Mouse (Mus musculus): ENCODE results near the gene Cog6. TPM values are rescaled to one million over a fixed set of nuclear protein-coding genes. Genes with fewer than 3 reads are reported as not detected.
A peak's percentile ranks its signal among the peaks of the same experiment; 100 is the strongest.

The Cog6 gene
- total RNA-seq, 2 experiments from 2014 or later = 54.5 to 56.3 TPM

DNA sequence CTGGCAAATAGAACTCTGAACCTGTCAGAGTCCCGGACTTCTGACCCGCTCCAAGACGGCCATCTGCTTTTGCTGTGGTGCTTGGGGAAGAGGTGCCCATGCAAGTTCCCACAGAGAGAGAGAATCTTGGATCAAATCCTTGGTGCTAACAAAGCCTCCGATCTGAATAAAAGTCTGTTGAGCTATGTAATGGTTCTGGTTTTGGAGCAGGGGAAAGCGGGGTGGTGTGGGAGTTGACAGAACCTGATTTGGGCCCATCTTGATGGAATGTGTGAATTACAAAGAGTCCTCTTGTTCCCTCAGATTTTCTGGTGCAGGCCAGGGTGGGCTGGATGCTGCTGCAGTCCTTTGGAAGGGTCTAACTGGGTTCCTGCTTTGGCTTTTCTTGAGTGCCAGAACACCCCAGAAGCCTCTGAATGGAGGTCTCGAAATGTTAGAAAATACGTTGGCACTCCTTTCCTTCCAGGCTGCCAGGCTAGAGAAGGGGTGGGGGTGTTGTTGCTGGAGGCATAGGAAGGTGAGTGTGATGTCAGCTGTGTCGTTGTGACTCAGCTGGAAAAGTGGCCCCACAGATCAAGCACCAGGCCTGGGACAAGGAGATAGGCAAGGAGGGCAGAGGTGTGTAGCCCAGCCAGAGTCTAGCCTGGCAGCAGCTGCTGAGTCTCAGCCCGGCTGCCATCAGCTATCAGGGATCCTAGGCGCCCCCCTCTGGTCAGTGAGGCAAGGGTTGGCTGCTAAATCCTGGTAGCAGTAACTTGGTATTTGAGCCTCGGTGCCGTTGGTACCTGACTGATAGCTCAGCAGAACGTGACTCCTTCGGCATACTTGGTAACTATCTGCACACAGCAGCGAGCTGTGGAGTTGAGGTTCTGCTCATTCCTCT, 42.1 kb downstream of the Cog6 start:
- intact Hi-C loops (cut with DNase I) = loop anchor here (1.0 to 10.0 kb wide), 4 partner anchors 68 to 721 kb away; no protein-coding TSS in a partner anchor
- DNase-seq (ENCODE audit: low spot score) = peak; percentile 55

DNA sequence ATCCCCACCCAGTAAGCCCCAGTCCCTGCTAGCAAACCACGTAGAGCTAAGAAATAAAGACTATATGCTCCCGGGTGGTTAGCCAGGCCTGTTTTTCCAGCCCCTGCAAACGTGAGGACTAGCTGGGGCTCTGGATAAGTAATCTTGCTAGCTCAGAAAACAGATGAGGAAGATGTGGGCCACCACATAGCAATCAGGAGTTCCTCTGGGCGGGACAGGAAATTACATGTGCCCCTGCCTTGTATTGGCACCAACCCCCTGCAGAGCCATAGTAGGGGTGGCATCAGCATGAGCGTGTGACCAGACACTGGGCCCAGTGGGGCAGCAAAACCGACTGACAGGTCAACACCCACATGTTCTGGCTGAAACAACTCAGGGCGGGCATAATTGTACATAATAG, 44.1 kb downstream of the Cog6 start:
- intact Hi-C loops (cut with DNase I) = loop anchor here (5.0 to 10.0 kb wide), 2 partner anchors 66 to 518 kb away; no protein-coding TSS in a partner anchor
- no peak for DNase-seq (ENCODE audit: low spot score)

DNA sequence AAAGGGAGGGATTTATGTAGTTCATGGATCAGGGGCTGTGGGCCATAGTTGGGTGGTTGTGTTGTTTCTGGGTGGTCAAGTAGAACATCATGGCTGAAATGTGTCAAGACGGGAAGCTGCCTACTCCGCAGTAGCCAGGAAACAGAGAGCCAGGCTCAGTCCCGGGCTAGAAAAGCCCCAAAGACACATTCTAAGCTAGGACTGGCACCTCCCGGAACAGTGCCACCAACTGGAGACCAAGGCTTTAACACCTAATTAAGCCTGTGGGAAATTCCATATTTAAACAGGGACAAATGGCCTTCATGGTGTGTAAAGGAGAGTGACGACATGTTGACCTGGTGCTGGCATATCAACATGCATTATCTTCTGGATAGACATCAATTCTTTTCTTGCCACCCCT, 50.0 kb downstream of the Cog6 start:
- intact Hi-C loops (cut with DNase I) = no loop called here
- no peak for DNase-seq (ENCODE audit: low spot score)

- intact Hi-C loops (cut with DNase I) = no loop called here
- no peak for DNase-seq (ENCODE audit: low spot score)
Observed at GRCm38 (mm10) chr3:52964206-52964605, 52.8 kb downstream of the Cog6 start.

- no peak for DNase-seq (ENCODE audit: low spot score)
- intact Hi-C loops (cut with DNase I) = no loop called here
Observed at GRCm38 (mm10) chr3:52963441-52963840, 53.6 kb downstream of the Cog6 start.

DNA sequence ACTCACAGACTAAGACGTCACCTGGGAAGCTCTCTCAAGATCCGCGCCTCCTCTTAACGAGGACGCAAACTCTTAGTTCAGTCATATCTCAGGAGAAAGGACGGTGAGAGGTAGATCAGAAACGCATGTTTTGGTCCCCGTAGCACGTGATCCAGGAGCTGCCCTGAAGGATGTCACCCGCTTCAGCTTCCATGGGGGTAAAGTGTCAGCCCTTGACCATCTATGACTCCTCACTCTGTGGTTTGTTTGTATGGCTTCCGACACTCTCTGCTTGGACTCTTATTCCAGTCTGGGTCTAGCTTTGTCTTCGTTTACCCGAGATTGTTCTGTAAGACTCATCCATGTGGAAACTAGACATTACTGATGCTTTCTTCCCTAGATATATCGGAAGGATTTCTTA, 54.6 kb downstream of the Cog6 start:
- DNase-seq (ENCODE audit: low spot score) = no peak
- intact Hi-C loops (cut with DNase I) = no loop called here

- intact Hi-C loops (cut with DNase I) = no loop called here
- DNase-seq (ENCODE audit: low spot score) = no peak
Observed at GRCm38 (mm10) chr3:52961661-52962060, 55.4 kb downstream of the Cog6 start.

DNA sequence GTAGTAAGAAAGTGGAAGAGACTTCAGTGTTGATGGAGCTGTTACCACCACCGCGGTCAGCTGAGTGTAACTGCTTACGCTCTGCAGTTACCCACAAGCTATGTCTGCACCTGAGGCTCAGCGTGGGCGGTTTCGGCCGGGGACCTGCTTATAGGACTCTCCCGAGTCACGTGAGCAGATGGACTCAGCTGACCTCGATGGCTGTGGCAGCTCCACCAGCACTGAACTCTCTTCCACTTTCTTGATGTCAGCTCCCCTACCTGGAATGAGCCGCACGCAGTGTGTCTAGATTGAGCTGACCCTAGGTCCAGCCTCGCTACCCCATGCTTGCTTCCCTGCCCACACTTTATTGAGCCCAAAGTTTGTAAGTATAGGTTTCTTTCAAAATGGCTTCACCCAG, 56.1 kb downstream of the Cog6 start:
- intact Hi-C loops (cut with DNase I) = no loop called here
- DNase-seq (ENCODE audit: low spot score) = no peak

DNA sequence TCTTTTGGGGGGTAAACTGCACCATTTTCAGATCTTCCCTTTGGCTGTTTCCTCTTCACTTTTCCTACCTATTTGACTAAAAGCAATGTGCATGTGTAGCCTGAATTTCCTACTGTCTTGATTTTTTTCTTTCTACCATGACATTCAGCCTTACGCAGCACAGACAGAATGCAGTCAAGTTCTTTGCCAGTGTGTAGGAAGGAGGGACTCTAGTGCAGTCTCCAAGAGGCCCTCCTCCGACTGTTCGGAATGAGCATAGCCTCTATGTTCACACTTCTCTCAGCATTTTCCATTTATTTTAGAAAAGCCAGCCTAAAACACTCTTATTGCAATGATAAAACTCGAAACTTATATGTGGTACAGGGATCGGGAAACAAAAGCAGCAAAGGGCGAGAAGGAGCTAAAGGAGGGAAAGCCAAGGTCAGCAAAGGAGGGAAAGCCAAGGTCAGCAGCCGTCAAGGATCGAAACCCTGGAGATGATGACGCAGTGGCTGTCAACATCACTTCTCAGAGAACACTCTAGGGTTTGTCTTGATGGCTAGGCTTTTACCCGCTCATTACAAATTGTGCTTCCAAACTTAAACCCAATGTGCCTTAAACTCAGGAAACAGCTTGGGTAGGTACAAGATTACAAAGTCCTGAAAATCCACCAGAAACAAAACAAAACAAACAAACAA, 58.5 kb downstream of the Cog6 start:
- DNase-seq (ENCODE audit: low spot score) = no peak
- intact Hi-C loops (cut with DNase I) = loop anchor here (5.0 kb wide), 1 partner anchor 51 kb away; no protein-coding TSS in a partner anchor

- DNase-seq (ENCODE audit: low spot score) = no peak
- intact Hi-C loops (cut with DNase I) = loop anchor here (5.0 kb wide), 1 partner anchor 51 kb away; no protein-coding TSS in a partner anchor
Observed at GRCm38 (mm10) chr3:52957861-52958260, 59.2 kb downstream of the Cog6 start.

GRCm38 (mm10) chr3:52956236-52956635, 60.8 kb downstream of the Cog6 start:
- no peak for DNase-seq (ENCODE audit: low spot score)
- intact Hi-C loops (cut with DNase I) = loop anchor here (5.0 kb wide), 1 partner anchor 49 kb away; no protein-coding TSS in a partner anchor

- intact Hi-C loops (cut with DNase I) = loop anchor here (5.0 kb wide), 1 partner anchor 48 kb away; no protein-coding TSS in a partner anchor
- DNase-seq (ENCODE audit: low spot score) = peak; percentile 15
Observed at GRCm38 (mm10) chr3:52955481-52956019, 61.5 kb downstream of the Cog6 start.

DNA sequence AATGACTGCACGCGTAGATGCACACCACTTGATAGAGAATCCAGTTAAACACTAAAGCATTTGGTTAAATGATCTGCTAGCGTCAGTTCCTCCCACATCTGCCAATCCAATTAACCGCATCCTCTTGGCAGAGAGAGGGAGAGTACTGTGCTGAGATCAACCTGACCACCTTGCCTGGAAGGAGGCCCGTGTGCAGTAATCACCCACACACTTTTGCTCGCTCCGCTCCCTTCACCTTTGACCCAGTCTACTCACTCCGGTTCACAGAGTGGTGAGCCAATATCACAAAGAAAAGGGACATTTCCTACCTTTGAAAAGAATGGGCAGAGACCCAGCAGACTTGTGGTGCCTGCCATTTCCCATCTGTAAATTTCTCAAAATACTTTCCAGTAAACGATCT, 62.4 kb downstream of the Cog6 start:
- intact Hi-C loops (cut with DNase I) = loop anchor here (5.0 kb wide), 1 partner anchor 47 kb away; no protein-coding TSS in a partner anchor
- peak; percentile 62 for DNase-seq (ENCODE audit: low spot score)

DNA sequence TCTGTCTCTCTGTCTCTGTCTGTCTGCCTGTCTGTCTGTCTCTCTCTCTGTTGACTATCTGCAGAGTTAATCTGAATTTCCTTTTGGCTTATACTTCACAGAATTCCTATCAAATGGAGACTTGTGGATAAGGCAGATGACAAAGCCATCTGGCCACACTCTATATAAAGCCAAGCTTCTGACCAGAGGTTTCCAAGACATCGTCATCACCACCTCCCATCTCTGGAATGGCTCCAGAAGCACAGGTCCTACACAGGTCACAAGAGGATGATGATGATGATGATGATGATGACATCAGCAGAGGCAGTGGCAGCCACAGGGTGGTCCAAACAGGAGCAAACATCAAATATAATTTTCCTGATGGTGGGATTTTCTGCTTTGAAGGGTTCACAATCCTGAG, 63.2 kb downstream of the Cog6 start:
- intact Hi-C loops (cut with DNase I) = no loop called here
- peak; percentile 27 for DNase-seq (ENCODE audit: low spot score)

- intact Hi-C loops (cut with DNase I) = no loop called here
- no peak for DNase-seq (ENCODE audit: low spot score)
Observed at GRCm38 (mm10) chr3:52948824-52949223, 68.2 kb downstream of the Cog6 start.

- intact Hi-C loops (cut with DNase I) = no loop called here
- DNase-seq (ENCODE audit: low spot score) = no peak
Observed at GRCm38 (mm10) chr3:52947444-52947843, 69.6 kb downstream of the Cog6 start.

DNA sequence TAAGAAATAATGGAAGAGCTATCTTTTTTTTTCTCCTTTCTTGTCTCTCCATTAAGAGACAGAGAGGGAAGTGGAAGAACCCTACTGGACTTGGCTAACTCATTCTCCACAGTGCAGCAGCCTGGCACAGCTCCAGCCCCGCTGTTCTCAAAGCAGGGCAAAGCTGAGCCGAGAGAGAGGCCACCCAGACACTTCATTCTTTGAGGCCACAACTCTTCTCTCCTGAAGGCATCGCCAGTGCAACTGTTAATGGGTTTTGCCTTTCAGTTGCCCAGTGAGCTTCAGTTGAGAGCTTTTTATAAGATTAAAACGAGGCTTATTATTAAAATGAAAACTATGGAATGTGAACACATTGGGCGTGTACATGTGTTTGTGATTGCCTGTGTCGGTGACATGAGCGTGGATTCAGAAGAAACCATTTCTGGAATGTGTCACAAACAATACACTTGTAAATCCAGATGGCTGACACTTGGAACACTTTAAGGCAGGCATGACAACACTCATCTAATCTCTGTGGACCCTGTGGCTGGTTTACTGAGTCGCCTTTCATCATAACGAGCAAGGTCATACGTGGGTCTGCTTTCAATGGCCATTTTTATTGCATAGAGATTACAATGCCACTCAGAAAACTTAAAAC, 76.1 kb downstream of the Cog6 start:
- DNase-seq (ENCODE audit: low spot score) = no peak
- intact Hi-C loops (cut with DNase I) = no loop called here

- intact Hi-C loops (cut with DNase I) = no loop called here
- DNase-seq (ENCODE audit: low spot score) = peak; percentile 12
Observed at GRCm38 (mm10) chr3:52938398-52938797, 78.6 kb downstream of the Cog6 start.

DNA sequence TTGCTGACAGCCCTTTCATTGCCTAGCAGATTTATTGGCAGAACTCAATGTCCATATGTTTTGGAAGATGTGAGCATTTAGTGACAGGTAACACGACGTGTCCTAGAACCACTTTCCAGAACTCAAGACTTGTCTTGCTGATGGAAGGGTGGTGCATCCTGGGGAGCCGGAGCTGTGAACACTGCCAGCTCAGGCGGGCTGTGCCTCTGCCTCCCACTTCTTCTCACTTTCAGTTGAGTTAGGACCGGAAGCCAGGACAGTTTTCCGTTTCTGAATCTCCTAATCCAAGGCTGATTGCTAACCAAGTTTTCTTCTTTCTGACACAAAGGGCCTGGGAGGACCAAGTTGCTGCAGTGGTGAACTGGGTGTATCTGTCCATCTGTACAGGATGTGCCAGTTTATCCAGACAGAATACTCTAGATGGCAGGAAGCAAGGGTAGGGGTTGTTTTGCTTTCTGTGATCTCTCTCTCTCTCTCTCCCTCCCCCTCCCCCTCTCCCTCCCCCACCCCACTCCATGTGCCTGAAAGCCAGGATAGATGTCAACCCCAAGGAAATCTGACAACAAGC, 79.2 kb downstream of the Cog6 start:
- intact Hi-C loops (cut with DNase I) = no loop called here
- DNase-seq (ENCODE audit: low spot score) = no peak

DNA sequence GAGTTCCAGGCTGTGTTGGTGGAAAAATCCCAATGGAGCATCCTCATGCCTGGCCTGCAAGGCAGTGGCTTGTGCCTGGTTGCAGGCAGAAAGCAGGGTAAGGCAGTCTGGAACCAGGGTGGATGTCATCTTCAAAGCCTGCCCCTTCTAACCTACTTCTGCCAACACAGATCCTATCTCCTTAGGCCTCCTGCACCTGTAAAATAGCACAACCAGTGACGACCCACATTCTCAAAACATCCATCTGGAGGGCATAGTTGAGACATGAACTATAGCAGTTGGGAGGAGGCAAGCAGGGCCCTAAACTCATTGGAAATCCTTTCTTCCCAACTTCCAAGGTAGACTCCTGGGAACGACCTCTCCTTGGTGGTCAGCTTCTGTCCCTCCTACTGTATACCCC, 85.1 kb downstream of the Cog6 start:
- intact Hi-C loops (cut with DNase I) = no loop called here

More for the DNA sequence above, 85.1 kb downstream of the Cog6 start:
- DNase-seq (ENCODE audit: low spot score) = no peak

Data from heart, postnatal 25 days (tissue).